Mouse (Mus musculus) MEL (cell line): ENCODE measurements around the gene Arih2. TPM values are rescaled to one million over a fixed set of nuclear protein-coding genes. Genes with fewer than 3 reads are reported as not detected.

Experiments used
- DNase-seq: peaks from one replicate; pipeline ENCODE4 v3.0.0; 2011; ENCODE audit warnings: low read depth, low spot score
- H3K27ac ChIP-seq: 2 replicates; pipeline ENCODE4 v1.5.1; 2012; ENCODE audit warnings: low read depth, mild to moderate bottlenecking, control low read depth, low read length, moderate library complexity; ENCODE audit not compliant: control insufficient read depth
- H3K27me3 ChIP-seq, 2 experiments: fragments of 150-350 bp in 1 of 2; sonication (generic) in 1 of 2; 2 replicates each; pipeline ENCODE4 v1.6.1; 2012; ENCODE audit warnings: low read length in 2 of 2, mild to moderate bottlenecking in 2 of 2, improper control_type of control experiment in 1 of 2, moderate library complexity in 1 of 2; ENCODE audit not compliant: insufficient read depth in 2 of 2, control insufficient read depth in 1 of 2
- H3K36me3 ChIP-seq, 2 experiments: 2 replicates each; pipeline ENCODE4 v1.6.1; 2012 to 2014; ENCODE audit warnings: low read length in 2 of 2, improper control_type of control experiment in 1 of 2, inconsistent platforms in 1 of 2, mild to moderate bottlenecking in 1 of 2; ENCODE audit not compliant: insufficient read depth in 2 of 2, control insufficient read depth in 1 of 2
- H3K4me1 ChIP-seq, 2 experiments: fragments of 150-350 bp in 1 of 2; sonication (generic) in 1 of 2; 2 replicates each; pipeline ENCODE4 v1.6.1; 2012; ENCODE audit warnings: low read length in 2 of 2, improper control_type of control experiment in 1 of 2, mild to moderate bottlenecking in 1 of 2; ENCODE audit not compliant: insufficient read depth in 2 of 2, control insufficient read depth in 1 of 2
- H3K4me3 ChIP-seq, 2 experiments: fragments of 150-350 bp in 1 of 2; sonication (generic) in 1 of 2; 2 replicates each; pipeline ENCODE4 v1.5.1; 2012; ENCODE audit warnings: low read depth in 2 of 2, low read length in 2 of 2, mild to moderate bottlenecking in 2 of 2, moderate library complexity in 2 of 2, control low read depth in 1 of 2, improper control_type of control experiment in 1 of 2; ENCODE audit not compliant: control insufficient read depth in 1 of 2, insufficient read depth in 1 of 2
- H3K79me2 ChIP-seq: 2 replicates; pipeline ENCODE4 v1.6.1; 2012; ENCODE audit warnings: mild to moderate bottlenecking, low read length, moderate library complexity; ENCODE audit not compliant: control insufficient read depth, poor library complexity, insufficient read depth
- H3K9ac ChIP-seq: 2 replicates; pipeline ENCODE4 v1.6.1; 2012; ENCODE audit warnings: low read depth, mild to moderate bottlenecking, control low read depth, low read length, moderate library complexity; ENCODE audit not compliant: control insufficient read depth, poor library complexity, severe bottlenecking
- H3K9me3 ChIP-seq: fragments of 150-350 bp; sonication (generic); replicated peaks from 2 replicates; pipeline ENCODE4 v1.6.1; 2012; ENCODE audit warnings: mild to moderate bottlenecking, low read length, improper control_type of control experiment, moderate library complexity; ENCODE audit not compliant: insufficient read depth
- CHD1 ChIP-seq: IDR thresholded peaks from 2 replicates; pipeline ENCODE4 v1.6.1; 2012; ENCODE audit warnings: low read depth, mild to moderate bottlenecking, inconsistent platforms, low read length, improper control_type of control experiment
- CHD2 ChIP-seq: IDR thresholded peaks from 2 replicates; pipeline ENCODE4 v1.6.1; 2011; ENCODE audit warnings: low read length, improper control_type of control experiment
- CTCF ChIP-seq, 3 experiments: IDR thresholded peaks in 2 of 3; conservative IDR thresholded peaks in 1 of 3; 2 replicates each; pipeline ENCODE4 v1.5.1; 2011 to 2012; ENCODE audit warnings: low read length in 3 of 3, low read depth in 2 of 3, mild to moderate bottlenecking in 2 of 3, improper control_type of control experiment in 1 of 3, inconsistent platforms in 1 of 3, mixed read lengths in 1 of 3, moderate library complexity in 1 of 3; ENCODE audit not compliant: control insufficient read depth in 1 of 3, insufficient read depth in 1 of 3, poor library complexity in 1 of 3, severe bottlenecking in 1 of 3
- ELF1 ChIP-seq: IDR thresholded peaks from 2 replicates; pipeline ENCODE4 v1.6.1; 2014; ENCODE audit warnings: low read depth, mild to moderate bottlenecking, inconsistent platforms, low read length, improper control_type of control experiment, moderate library complexity
- EP300 ChIP-seq, 2 experiments: IDR thresholded peaks; 2 replicates each; pipeline ENCODE4 v1.6.1; 2011; ENCODE audit warnings: improper control_type of control experiment in 2 of 2, low read length in 2 of 2, low read depth in 1 of 2, mild to moderate bottlenecking in 1 of 2
- ETS1 ChIP-seq: IDR thresholded peaks from 2 replicates; pipeline ENCODE4 v1.6.1; 2012; ENCODE audit warnings: low read depth, mild to moderate bottlenecking, inconsistent platforms, low read length, improper control_type of control experiment, moderate library complexity
- GABPA ChIP-seq: IDR thresholded peaks from 2 replicates; pipeline ENCODE4 v1.6.1; 2012; ENCODE audit warnings: low read depth, mild to moderate bottlenecking, inconsistent platforms, low read length, improper control_type of control experiment, moderate library complexity
- GATA1 ChIP-seq: IDR thresholded peaks from 2 replicates; pipeline ENCODE4 v1.6.1; 2011; ENCODE audit warnings: low read depth, low read length, improper control_type of control experiment
- JUND ChIP-seq: IDR thresholded peaks from 2 replicates; pipeline ENCODE4 v1.6.1; 2011; ENCODE audit warnings: low read depth, mild to moderate bottlenecking, improper control_type of control experiment, low read length
- KAT2A ChIP-seq: conservative IDR thresholded peaks from 2 replicates; pipeline ENCODE4 v1.6.1; 2012; ENCODE audit warnings: low read depth, low read length, improper control_type of control experiment, inconsistent platforms
- MAFK ChIP-seq: IDR thresholded peaks from 2 replicates; pipeline ENCODE4 v1.6.1; 2011; ENCODE audit warnings: low read depth, mild to moderate bottlenecking, low read length, improper control_type of control experiment, borderline replicate concordance
- POLR2A ChIP-seq, 2 experiments: IDR thresholded peaks; 2 replicates each; pipeline ENCODE4 v1.6.1; 2011 to 2012; ENCODE audit warnings: low read length in 2 of 2, mild to moderate bottlenecking in 2 of 2, control low read depth in 1 of 2, improper control_type of control experiment in 1 of 2, low read depth in 1 of 2, moderate library complexity in 1 of 2; ENCODE audit not compliant: control insufficient read depth in 1 of 2, insufficient read depth in 1 of 2, poor library complexity in 1 of 2
- POLR2AphosphoS2 ChIP-seq: IDR thresholded peaks from 2 replicates; pipeline ENCODE4 v1.6.1; 2011; ENCODE audit warnings: low read length, improper control_type of control experiment
- POLR2AphosphoS5 ChIP-seq: IDR thresholded peaks from 2 replicates; pipeline ENCODE4 v1.6.1; 2012; ENCODE audit warnings: low read depth, borderline replicate concordance, mild to moderate bottlenecking, inconsistent platforms, low read length, moderate library complexity, mixed read lengths
- SIN3A ChIP-seq: IDR thresholded peaks from 2 replicates; pipeline ENCODE4 v1.6.1; 2012; ENCODE audit warnings: low read length, improper control_type of control experiment, inconsistent platforms
- TBP ChIP-seq: IDR thresholded peaks from 2 replicates; pipeline ENCODE4 v1.8.0; 2011; ENCODE audit warnings: low read depth, low read length, improper control_type of control experiment
- USF1 ChIP-seq: IDR thresholded peaks from 2 replicates; pipeline ENCODE4 v1.6.1; 2014; ENCODE audit warnings: low read depth, mild to moderate bottlenecking, inconsistent platforms, low read length, improper control_type of control experiment, moderate library complexity
- ZC3H11A ChIP-seq: IDR thresholded peaks from 2 replicates; pipeline ENCODE4 v1.6.1; 2012; ENCODE audit warnings: low read depth, mild to moderate bottlenecking, inconsistent platforms, low read length, improper control_type of control experiment
- ZKSCAN1 ChIP-seq: IDR thresholded peaks from 2 replicates; pipeline ENCODE4 v1.6.1; 2012; ENCODE audit warnings: low read depth, mild to moderate bottlenecking, inconsistent platforms, low read length, improper control_type of control experiment, moderate library complexity
- ZMIZ1 ChIP-seq: IDR thresholded peaks from 2 replicates; pipeline ENCODE4 v1.6.1; 2012; ENCODE audit warnings: low read depth, mild to moderate bottlenecking, inconsistent platforms, low read length, improper control_type of control experiment, moderate library complexity
- ZNF384 ChIP-seq: IDR thresholded peaks from 2 replicates; pipeline ENCODE4 v1.6.1; 2012; ENCODE audit warnings: low read depth, mild to moderate bottlenecking, inconsistent platforms, low read length, improper control_type of control experiment
- polyA plus RNA-seq, 2 experiments: library from polyadenylated mRNA; stranded (reverse) in 1 of 2; unstranded in 1 of 2; fragments of >175 nt in 1 of 2; fragments of >200 nt in 1 of 2; gene quantifications; 2 replicates each; pipeline versions ENCODE4 v1.2.1 to v1.2.4; 2012; ENCODE audit warnings: low replicate concordance in 2 of 2, low read depth in 1 of 2; ENCODE audit not compliant: insufficient read length in 2 of 2, insufficient read depth in 1 of 2, missing spikeins in 1 of 2
- total RNA-seq: library from RNA; depleted of rRNA; stranded (reverse); fragments of 300-350 nt; gene quantifications from 2 replicates; pipeline ENCODE4 v1.2.3, GENCODE M21; 2012

Arih2 gene
- total and polyA plus RNA-seq, 3 experiments, result 59.6 to 66.5 TPM; not detected in 1

DNA sequence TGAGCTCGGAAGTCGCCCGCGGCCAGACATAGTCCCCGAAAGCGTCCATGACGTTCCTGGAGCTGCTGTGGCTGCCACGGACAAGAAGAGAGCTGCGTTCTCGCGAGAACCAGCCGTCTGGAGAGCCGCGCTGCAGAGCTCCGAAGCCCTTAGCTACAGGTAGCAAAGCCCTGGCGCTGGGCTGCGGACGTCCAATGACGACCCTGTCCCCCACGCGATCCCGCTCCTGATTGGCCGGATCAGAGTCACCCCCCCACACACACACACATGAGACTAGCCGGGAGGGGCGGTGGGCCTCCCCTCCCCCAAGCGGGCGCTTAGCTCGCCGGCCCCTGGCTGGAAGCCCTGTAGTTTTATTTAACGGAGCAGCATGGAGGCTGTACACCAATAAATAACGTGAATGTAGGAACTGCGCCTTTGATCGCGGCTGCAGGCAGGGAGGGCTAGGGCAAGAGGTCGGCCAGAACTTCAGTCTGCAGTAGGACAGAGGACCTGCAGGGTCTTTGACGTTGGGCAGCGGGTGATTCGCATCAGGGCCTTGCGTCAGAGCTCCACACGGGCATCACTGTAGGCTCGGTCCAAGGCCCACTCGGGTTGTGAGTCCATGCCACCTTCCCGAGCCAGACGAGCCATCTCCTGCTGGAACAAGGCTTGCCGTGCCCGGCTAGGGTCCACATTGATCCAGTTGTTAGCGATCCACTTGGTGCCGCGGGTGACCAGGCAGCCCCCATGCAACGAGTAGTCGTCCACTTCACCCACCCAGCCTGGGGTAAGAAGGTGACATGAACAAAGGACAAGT lies 70.4 kb downstream of the Arih2 start, which contains the start of gene Wdr6 (continued):
- TF ChIP-seq CTCF (IDR thresholded peaks at IDR 0.05 in 2 of 3, conservative IDR thresholded peaks at IDR 0.05 in 1 of 3; ENCODE audit: control insufficient read depth in 1 of 3, insufficient read depth in 1 of 3, low read depth in 2 of 3, low read length in 3 of 3, poor library complexity in 1 of 3, severe bottlenecking in 1 of 3) (no peak), ZMIZ1 (peak; percentile 76), TBP (peak; percentile 72), JUND (no peak)
- TF ChIP-seq, all 39 proteins: peak for 18

DNA sequence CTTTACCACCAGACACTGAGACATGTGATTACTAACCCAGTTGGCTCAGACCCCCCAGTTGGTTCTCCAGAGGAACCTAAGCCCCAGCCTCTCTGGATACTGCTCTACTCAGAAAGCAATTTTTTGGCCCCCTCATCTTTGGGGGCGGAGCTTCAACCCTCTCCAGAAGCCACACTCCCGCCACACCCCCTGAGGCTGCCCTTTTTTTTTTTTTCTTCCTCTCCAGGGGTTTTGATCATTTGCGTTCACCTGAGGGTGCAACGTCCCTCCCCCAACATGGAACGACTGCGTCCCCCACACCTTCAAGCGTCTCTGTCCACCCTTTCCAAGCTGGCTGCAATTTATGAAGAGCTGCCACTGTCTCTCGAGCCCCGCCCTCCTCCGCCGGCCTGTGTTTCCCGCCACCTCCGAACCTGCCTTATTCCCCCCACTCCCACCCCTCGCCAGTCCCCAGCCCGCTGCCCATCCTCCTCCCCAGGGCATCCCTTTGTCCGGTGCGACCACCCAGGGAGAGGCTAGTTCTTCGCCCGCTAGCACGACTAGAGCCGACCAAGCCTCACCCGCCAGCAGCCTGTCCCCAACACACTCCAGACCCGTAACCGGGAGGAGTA lies 71.1 kb downstream of the Arih2 start:
- no peak; a peak in 1 of 4 replicates for TF ChIP-seq POLR2A (IDR thresholded peaks at IDR 0.05; ENCODE audit: control insufficient read depth in 1 of 2, insufficient read depth in 1 of 2, low read depth in 1 of 2, low read length in 2 of 2, poor library complexity in 1 of 2)
- TF ChIP-seq USF1, result no peak
- TF ChIP-seq ZNF384, result peak; percentile 93
- TF ChIP-seq GABPA, result no peak
- 0 out of 2 replicates have a peak, but pooled peaks have one; percentile 5 for TF ChIP-seq SIN3A
- peaks cover 6% of the 10 kb centered on the region for H3K79me2 ChIP-seq
- peak; percentile 69 for DNase-seq
- H3K9ac ChIP-seq, result peak overlapping the region; percentile 98
- no peaks in the 10 kb centered on the region; a peak in 1 of 4 replicates for H3K36me3 ChIP-seq
- peaks cover 0 to 9% of the 10 kb centered on the region in 2 experiments; a peak in 2 of 4 replicates for H3K4me1 ChIP-seq
- H3K4me3 ChIP-seq, result peak overlapping the region; percentile 77 to 98
- H3K27me3 ChIP-seq, result no peaks in the 10 kb centered on the region
- H3K27ac ChIP-seq, result peak overlapping the region; percentile 81
- H3K9me3 ChIP-seq, result no peaks in the 10 kb centered on the region

GRCm38 (mm10) chr9:108577025-108577424 lies 72.2 kb downstream of the Arih2 start:
- Histone ChIP-seq H3K4me1 (peaks cover 0 to 9% of the 10 kb centered on the region in 2 experiments; a peak in 2 of 4 replicates), H3K27me3 (no peaks in the 10 kb centered on the region), H3K27ac (no peak overlapping the region), H3K9ac (no peak overlapping the region), H3K79me2 (peaks cover 6% of the 10 kb centered on the region), H3K36me3 (no peaks in the 10 kb centered on the region; a peak in 1 of 4 replicates), H3K9me3 (no peaks in the 10 kb centered on the region)
- no peak for DNase-seq
- no peak for TF ChIP-seq GATA1
- no peak for TF ChIP-seq ZC3H11A
- TF ChIP-seq KAT2A, result no peak
- TF ChIP-seq ELF1, result no peak
- TF ChIP-seq SIN3A, result no peak
- TF ChIP-seq POLR2AphosphoS5, result no peak
- TF ChIP-seq MAFK, result no peak
- TF ChIP-seq CTCF (IDR thresholded peaks at IDR 0.05 in 2 of 3, conservative IDR thresholded peaks at IDR 0.05 in 1 of 3; ENCODE audit: control insufficient read depth in 1 of 3, insufficient read depth in 1 of 3, low read depth in 2 of 3, low read length in 3 of 3, poor library complexity in 1 of 3, severe bottlenecking in 1 of 3), result no peak
- no peak for TF ChIP-seq EP300 (IDR thresholded peaks at IDR 0.05; ENCODE audit: low read depth in 1 of 2, low read length in 2 of 2)
- no peak for TF ChIP-seq ZKSCAN1
- TF ChIP-seq GABPA, result no peak
- TF ChIP-seq JUND, result no peak
- TF ChIP-seq ETS1, result no peak
- TF ChIP-seq CHD1, result no peak
- no peak for TF ChIP-seq ZNF384
- no peak for TF ChIP-seq POLR2A (IDR thresholded peaks at IDR 0.05; ENCODE audit: control insufficient read depth in 1 of 2, insufficient read depth in 1 of 2, low read depth in 1 of 2, low read length in 2 of 2, poor library complexity in 1 of 2)
- no peak for TF ChIP-seq CHD2
- TF ChIP-seq POLR2AphosphoS2, result no peak
- TF ChIP-seq, all 39 proteins: peak for 0
- no peak overlapping the region for H3K4me3 ChIP-seq
